ENCODE assay signal across 8 mouse cellular contexts in genomic region chr9:99435619-99436181, GRCm38 (mm10). TPM values are rescaled to one million over a fixed set of nuclear protein-coding genes. Genes with fewer than 3 reads are reported as not detected.
A peak's percentile ranks its signal among the peaks of the same experiment; 100 is the strongest.
DNase-seq lines count a peak whose midpoint lies in the region; ATAC-seq and TF ChIP-seq lines count a peak whose summit lies in the region.

No protein-coding gene starts in this region.

- peak overlapping the region; percentile 78 for H3K9ac ChIP-seq in kidney, embryonic 14.5 days (ENCODE audit: low read depth, low read length)
- H3K9ac ChIP-seq in lung, postnatal 0 days (replicated peaks; ENCODE audit: low read depth) = peak overlapping the region; percentile 76
- peak overlapping the region; percentile 77 for H3K9ac ChIP-seq in stomach, postnatal 0 days (ENCODE audit: low read length)

- no peak for TF ChIP-seq EP300 in lung, postnatal 0 days (IDR thresholded peaks at IDR 0.05)
- TF ChIP-seq EP300 in stomach, postnatal 0 days (optimal IDR thresholded peaks at IDR 0.05) = no peak

- H3K4me3 ChIP-seq in cerebellum, adult 2 months (replicated peaks; ENCODE audit: insufficient read depth, low read depth, low read length) = peak overlapping the region; percentile 90
- H3K4me3 ChIP-seq in kidney, embryonic 14.5 days (ENCODE audit: low read length) = peak overlapping the region; percentile 78
- H3K4me3 ChIP-seq in lung, postnatal 0 days (ENCODE audit: low read depth, low read length) = peak overlapping the region; percentile 74
- H3K4me3 ChIP-seq in stomach, postnatal 0 days (ENCODE audit: low read depth, low read length) = peak overlapping the region; percentile 69

- no peak for TF ChIP-seq POLR2A in cerebellum, adult 2 months (IDR thresholded peaks at IDR 0.05; ENCODE audit: borderline replicate concordance, insufficient read depth, low read length)

- no peak for TF ChIP-seq CTCF in cerebellum, adult 2 months (IDR thresholded peaks at IDR 0.05; ENCODE audit: borderline replicate concordance, insufficient read depth, low read depth, low read length)
- TF ChIP-seq CTCF in lung, postnatal 0 days (IDR thresholded peaks at IDR 0.05) = no peak
- TF ChIP-seq CTCF in stomach, postnatal 0 days (IDR thresholded peaks at IDR 0.05; ENCODE audit: low read depth) = no peak

- no peaks in the 10 kb centered on the region for H3K9me3 ChIP-seq in kidney, embryonic 14.5 days (ENCODE audit: control insufficient read depth, low read length)
- no peaks in the 10 kb centered on the region for H3K9me3 ChIP-seq in lung, postnatal 0 days (ENCODE audit: low read length)
- H3K9me3 ChIP-seq in stomach, postnatal 0 days (ENCODE audit: control insufficient read depth, low read length) = no peaks in the 10 kb centered on the region

- peak overlapping the region; percentile 74 for H3K4me2 ChIP-seq in kidney, embryonic 14.5 days (replicated peaks; ENCODE audit: low read depth, low read length)
- H3K4me2 ChIP-seq in lung, postnatal 0 days (replicated peaks; ENCODE audit: low read depth, low read length) = peak overlapping the region; percentile 66
- peak overlapping the region; percentile 89 for H3K4me2 ChIP-seq in stomach, postnatal 0 days (replicated peaks; ENCODE audit: low read depth)

- DNase-seq in right cerebral cortex, postnatal 10 days (ENCODE audit: low spot score in 2 of 2) = peak; percentile 78 to 81
- DNase-seq in right cerebral cortex, postnatal 36 days (ENCODE audit: low spot score in 2 of 2) = no peak
- DNase-seq in cerebellum, adult 2 months = peak; percentile 60 to 68
- peak; percentile 46 to 65 for DNase-seq in heart, adult 18-20 months
- DNase-seq in lung, postnatal 0 days (ENCODE audit: low spot score) = peak; percentile 40
- DNase-seq in stomach, postnatal 0 days (ENCODE audit: low spot score) = peak; percentile 25
- DNase-seq in spleen, postnatal 4 days (ENCODE audit: low spot score in 2 of 2) = no peak

- H3K4me1 ChIP-seq in cerebellum, adult 2 months (ENCODE audit: control insufficient read depth, insufficient read depth, low read length) = peaks cover 23% of the 10 kb centered on the region
- peaks cover 18% of the 10 kb centered on the region for H3K4me1 ChIP-seq in kidney, embryonic 14.5 days (ENCODE audit: control insufficient read depth, insufficient read depth, low read length)
- H3K4me1 ChIP-seq in lung, postnatal 0 days (ENCODE audit: insufficient read depth, low read depth, low read length) = peaks cover 8% of the 10 kb centered on the region; the same call in 1 of the 2 replicates
- no peaks in the 10 kb centered on the region for H3K4me1 ChIP-seq in stomach, postnatal 0 days (replicated peaks; ENCODE audit: control insufficient read depth, insufficient read depth)

- WGBS in cerebellum, adult 2 months = 24% methylated on average over 16 of the region's 16 CpGs
- WGBS in kidney, embryonic 14.5 days = 17% methylated on average over 16 of the region's 16 CpGs
- 19% methylated on average over 16 of the region's 16 CpGs for WGBS in lung, postnatal 0 days
- 27% methylated on average over 16 of the region's 16 CpGs for WGBS in stomach, postnatal 0 days

- no peaks in the 10 kb centered on the region for H3K36me3 ChIP-seq in kidney, embryonic 14.5 days (ENCODE audit: control insufficient read depth, insufficient read depth, low read length)
- no peaks in the 10 kb centered on the region for H3K36me3 ChIP-seq in lung, postnatal 0 days (ENCODE audit: insufficient read depth, low read length)
- no peaks in the 10 kb centered on the region for H3K36me3 ChIP-seq in stomach, postnatal 0 days (ENCODE audit: control insufficient read depth, insufficient read depth, low read length)

- ATAC-seq in kidney, embryonic 14.5 days (ENCODE audit: low FRiP score, low TSS enrichment) = peak; percentile 50
- ATAC-seq in lung, postnatal 0 days = peak; percentile 44
- ATAC-seq in stomach, postnatal 0 days (ENCODE audit: low FRiP score, low TSS enrichment) = peak; percentile 1; the same call in 1 of the 2 replicates

- H3K27ac ChIP-seq in cerebellum, adult 2 months (ENCODE audit: insufficient read depth, low read length) = no peak overlapping the region
- H3K27ac ChIP-seq in kidney, embryonic 14.5 days (ENCODE audit: low read depth, low read length) = peak overlapping the region; percentile 51; the same call in 1 of the 2 replicates
- peak overlapping the region; percentile 90 for H3K27ac ChIP-seq in lung, postnatal 0 days (ENCODE audit: low read length)
- peak overlapping the region; percentile 82 for H3K27ac ChIP-seq in stomach, postnatal 0 days (replicated peaks)

- no peaks in the 10 kb centered on the region for H3K27me3 ChIP-seq in cerebellum, adult 2 months (ENCODE audit: control insufficient read depth, insufficient read depth, low read length)
- peaks cover 13% of the 10 kb centered on the region for H3K27me3 ChIP-seq in kidney, embryonic 14.5 days (ENCODE audit: control insufficient read depth, insufficient read depth, low read length)
- H3K27me3 ChIP-seq in lung, postnatal 0 days (replicated peaks; ENCODE audit: insufficient read depth, low read length) = no peaks in the 10 kb centered on the region
- no peaks in the 10 kb centered on the region for H3K27me3 ChIP-seq in stomach, postnatal 0 days (ENCODE audit: control insufficient read depth, insufficient read depth, low read length)

RNA-seq across cellular contexts. Expression of gene Mras, which starts 1.5 kb away (rescaled TPM):
- 68.9 and 81.5 TPM in 2 replicates for polyA plus RNA-seq in cerebellum, adult 2 months (2012; rRNA removed)
- total RNA-seq in heart, adult 18-20 months (2021) = 1 to 10 TPM; 6.2 to 7.1 TPM
- polyA plus RNA-seq in kidney, embryonic 14.5 days (2014; fragmentation: Nextera tagmentation; extraction: Ambion mirVana) = 9.9 and 11.8 TPM in 2 replicates
- 13.9 and 22.4 TPM in 2 replicates for polyA plus RNA-seq in lung, postnatal 0 days (2015; fragmentation: Nextera tagmentation; extraction: Ambion mirVana)
- polyA plus RNA-seq in stomach, postnatal 0 days (2015; fragmentation: Nextera tagmentation; extraction: Ambion mirVana) = 5.9 and 10.2 TPM in 2 replicates

RNA-seq across cellular contexts. Expression of gene Nme9, which starts 15.6 kb away (rescaled TPM):
- polyA plus RNA-seq in cerebellum, adult 2 months (2012; rRNA removed) = 0.15 and 0.49 TPM in 2 replicates
- total RNA-seq in heart, adult 18-20 months (2021) = under 1 TPM in 1 of 2 experiments, not detected in 1; 0.85 TPM
- polyA plus RNA-seq in kidney, embryonic 14.5 days (2014; fragmentation: Nextera tagmentation; extraction: Ambion mirVana) = not detected in 2 replicates
- 17.1 and 19.2 TPM in 2 replicates for polyA plus RNA-seq in lung, postnatal 0 days (2015; fragmentation: Nextera tagmentation; extraction: Ambion mirVana)
- polyA plus RNA-seq in stomach, postnatal 0 days (2015; fragmentation: Nextera tagmentation; extraction: Ambion mirVana) = not detected in 2 replicates

Comparison
In these comparisons a context has a peak if more than half of its experiments do, and no peak if none do; other contexts are left out.
1. DNase-seq: peak in right cerebral cortex, postnatal 10 days (2 of 2), cerebellum, adult 2 months (2 of 2), heart, adult 18-20 months (2 of 2), lung, postnatal 0 days (single experiment) and stomach, postnatal 0 days (single experiment); none in right cerebral cortex, postnatal 36 days (0 of 2) and spleen, postnatal 4 days (0 of 2).
2. RNA of gene Nme9, which starts 15.6 kb away (polyA plus RNA-seq): 17.1 to 19.2 TPM in lung, postnatal 0 days; not detected in kidney, embryonic 14.5 days, 0.15 to 0.49 TPM in cerebellum, adult 2 months and not detected in stomach, postnatal 0 days; every median in the first group is over 10 times any median in the second.
3. Peak in every context shown above with its lines, with median percentiles within 50 percentile points of each other: H3K4me3 ChIP-seq, ATAC-seq, H3K4me2 ChIP-seq and H3K9ac ChIP-seq.